Mouse (Mus musculus) hindbrain, embryonic 15.5 days (tissue): ENCODE measurements around the gene Orc2. TPM values are rescaled to one million over a fixed set of nuclear protein-coding genes. Genes with fewer than 3 reads are reported as not detected.

Experiments
- ATAC-seq: fragments of 200-750 bp; cut with Nextera tagmentation; 2 replicates; pipeline ENCODE4 v1.8.0; 2017; ENCODE audit warnings: low read depth, moderate number of reproducible peaks, moderate TSS enrichment; ENCODE audit not compliant: low FRiP score
- H3K27ac ChIP-seq: fragments of 300-500 bp; sonication (generic); replicated peaks from 2 replicates; pipeline ENCODE4 v1.5.1; 2015; ENCODE audit warnings: mild to moderate bottlenecking, inconsistent platforms
- H3K27me3 ChIP-seq: fragments of 300-500 bp; sonication (generic); 2 replicates; pipeline ENCODE4 v1.6.1; 2015; ENCODE audit warnings: control low read depth, inconsistent platforms
- H3K36me3 ChIP-seq: fragments of 300-500 bp; sonication (generic); 2 replicates; pipeline ENCODE4 v1.6.1; 2015; ENCODE audit warnings: control low read depth, inconsistent platforms
- H3K4me1 ChIP-seq: fragments of 300-500 bp; sonication (generic); replicated peaks from 2 replicates; pipeline ENCODE4 v1.6.1; 2015; ENCODE audit warnings: control low read depth, inconsistent platforms
- H3K4me2 ChIP-seq: fragments of 300-500 bp; sonication (generic); 2 replicates; pipeline ENCODE4 v1.6.1; 2015; ENCODE audit warnings: moderate library complexity, mild to moderate bottlenecking, inconsistent platforms
- H3K4me3 ChIP-seq: fragments of 300-500 bp; sonication (generic); 2 replicates; pipeline ENCODE4 v1.5.1; 2015; ENCODE audit warnings: mild to moderate bottlenecking, inconsistent platforms
- H3K9ac ChIP-seq: fragments of 300-500 bp; sonication (generic); 2 replicates; pipeline ENCODE4 v1.6.1; 2015; ENCODE audit warnings: inconsistent platforms
- H3K9me3 ChIP-seq: fragments of 300-500 bp; sonication (generic); 2 replicates; pipeline ENCODE4 v1.6.1; 2016; ENCODE audit warnings: control low read depth, inconsistent platforms
- WGBS: fragments of 180-500 bp; shearing (Covaris S2); methylation state at CpG from one replicate; pipeline ENCODE4 v1.1.7; 2015; 5-methylcytosine and 5-hydroxymethylcytosine counted together
- polyA plus RNA-seq: library from polyadenylated mRNA; unstranded; fragments of >200 nt; fragmentation: Nextera tagmentation; extraction: Ambion mirVana; gene quantifications from 2 replicates; pipeline ENCODE4 v1.2.1, GENCODE M21; 2015

Orc2 gene
- polyA plus RNA-seq, 1 experiment from 2014 or later: 21.7 TPM

- H3K27me3 ChIP-seq: no peaks in the 10 kb centered on the region
- no peaks in the 10 kb centered on the region for H3K9me3 ChIP-seq
- peak overlapping the region; percentile 90 for H3K4me3 ChIP-seq
- H3K27ac ChIP-seq: peak overlapping the region; percentile 99
- no peak; the same call in 1 of the 2 replicates for ATAC-seq
- H3K36me3 ChIP-seq: peaks cover 27% of the 10 kb centered on the region
- H3K9ac ChIP-seq: peak overlapping the region; percentile 99
- whole genome bisulfite sequencing: 9% methylated on average over 13 of the region's 13 CpGs
- peaks cover 22% of the 10 kb centered on the region for H3K4me1 ChIP-seq
- H3K4me2 ChIP-seq: peak overlapping the region; percentile 69
Observed at GRCm38 (mm10) chr1:58422879-58423278, 82.0 kb downstream of the Orc2 start.

DNA sequence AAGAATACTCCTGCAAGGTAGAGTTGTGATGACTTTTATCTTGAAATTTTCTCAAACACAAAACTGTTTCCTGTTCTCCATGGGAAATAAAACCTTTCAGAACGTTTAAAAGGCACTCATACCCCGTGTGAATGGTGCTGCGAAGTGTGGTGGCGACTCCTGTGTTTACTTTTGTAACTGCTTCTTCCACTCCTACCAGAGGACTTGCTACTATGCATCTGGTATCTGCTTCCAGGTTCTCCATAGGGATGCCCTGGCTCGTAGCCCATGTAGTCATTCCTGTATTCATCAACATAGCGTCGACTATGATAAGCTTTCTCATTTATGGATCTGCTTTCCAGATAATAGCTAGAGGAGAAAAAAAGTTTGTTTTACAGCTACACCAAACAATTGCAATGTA lies 83.9 kb downstream of the Orc2 start:
- peak overlapping the region; percentile 21; the same call in 1 of the 2 replicates for H3K4me2 ChIP-seq
- H3K4me3 ChIP-seq: no peak overlapping the region
- ATAC-seq: no peak
- no peak overlapping the region for H3K9ac ChIP-seq
- H3K27ac ChIP-seq: no peak overlapping the region
- peaks cover 22% of the 10 kb centered on the region for H3K4me1 ChIP-seq
- H3K9me3 ChIP-seq: no peaks in the 10 kb centered on the region
- no peaks in the 10 kb centered on the region for H3K27me3 ChIP-seq
- H3K36me3 ChIP-seq: peaks cover 44% of the 10 kb centered on the region
- WGBS: 61% methylated on average over 7 of the region's 7 CpGs

GRCm38 (mm10) chr1:58420032-58420431 lies 84.9 kb downstream of the Orc2 start:
- H3K36me3 ChIP-seq: peaks cover 53% of the 10 kb centered on the region
- H3K4me1 ChIP-seq: peaks cover 22% of the 10 kb centered on the region
- 85% methylated on average over 10 of the region's 10 CpGs for WGBS
- no peak for ATAC-seq
- H3K4me2 ChIP-seq: no peak overlapping the region
- no peaks in the 10 kb centered on the region for H3K9me3 ChIP-seq
- H3K27me3 ChIP-seq: no peaks in the 10 kb centered on the region
- H3K9ac ChIP-seq: no peak overlapping the region
- no peak overlapping the region for H3K27ac ChIP-seq
- H3K4me3 ChIP-seq: no peak overlapping the region

DNA sequence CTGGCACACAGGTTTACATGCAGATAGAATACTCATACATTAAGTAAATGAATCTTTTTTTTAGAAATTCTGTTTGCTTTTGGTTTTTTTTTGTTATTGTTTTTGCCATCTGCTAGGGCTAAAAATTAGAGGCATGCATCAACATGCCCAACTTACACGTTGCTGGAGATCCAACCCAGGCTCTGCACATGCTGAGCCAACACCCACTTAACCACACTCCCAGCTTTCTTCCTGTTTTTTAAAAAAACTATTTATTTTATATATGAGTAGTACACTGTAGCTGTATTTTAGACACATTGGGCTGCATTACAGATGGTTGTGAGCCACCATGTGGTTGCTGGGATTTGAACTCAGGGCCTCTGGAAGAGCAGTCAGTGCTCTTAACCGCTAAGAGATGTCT lies 88.9 kb downstream of the Orc2 start:
- 86% methylated on average over 2 of the region's 2 CpGs for WGBS
- Histone ChIP-seq H3K4me2 (no peak overlapping the region), H3K27me3 (no peaks in the 10 kb centered on the region), H3K9ac (no peak overlapping the region), H3K36me3 (peaks cover 82% of the 10 kb centered on the region), H3K4me3 (no peak overlapping the region), H3K27ac (no peak overlapping the region), H3K4me1 (peaks cover 3% of the 10 kb centered on the region), H3K9me3 (no peaks in the 10 kb centered on the region)
- ATAC-seq: no peak

GRCm38 (mm10) chr1:58415442-58415841 lies 89.5 kb downstream of the Orc2 start:
- no peak for ATAC-seq

More at GRCm38 (mm10) chr1:58415442-58415841, 89.5 kb downstream of the Orc2 start:
- no peaks in the 10 kb centered on the region for H3K27me3 ChIP-seq
- no peak overlapping the region for H3K4me2 ChIP-seq
- peaks cover 86% of the 10 kb centered on the region for H3K36me3 ChIP-seq
- no peak overlapping the region for H3K4me3 ChIP-seq
- WGBS: 10% methylated on average over 1 of the region's 1 CpGs
- H3K4me1 ChIP-seq: no peaks in the 10 kb centered on the region; the same call in 1 of the 2 replicates
- no peak overlapping the region for H3K9ac ChIP-seq
- H3K27ac ChIP-seq: no peak overlapping the region
- no peaks in the 10 kb centered on the region for H3K9me3 ChIP-seq

Other genes with a start within 250 kb of the Orc2 start
- 0.03 and 0.04 TPM in 2 replicates for gene Aox2, start 226.8 kb downstream of the Orc2 start, polyA plus RNA-seq
- gene Bzw1, start 112.2 kb downstream of the Orc2 start, polyA plus RNA-seq: 314 and 328 TPM in 2 replicates
- gene Clk1, start 81.0 kb downstream of the Orc2 start, polyA plus RNA-seq: 145 and 151 TPM in 2 replicates
- 48.7 and 50.5 TPM in 2 replicates for gene Nif3l1, start 60.0 kb downstream of the Orc2 start, polyA plus RNA-seq
- 51.8 and 52.4 TPM in 2 replicates for gene Ppil3, start 59.6 kb downstream of the Orc2 start, polyA plus RNA-seq
- gene Fam126b, start 81.2 kb upstream of the Orc2 start, polyA plus RNA-seq: 12.9 and 14.5 TPM in 2 replicates
- gene Ndufb3, start 81.3 kb upstream of the Orc2 start, polyA plus RNA-seq: 174 and 195 TPM in 2 replicates
- not detected in 2 replicates for gene Als2cr12, start 190.9 kb upstream of the Orc2 start, polyA plus RNA-seq
- 17.2 and 17.3 TPM in 2 replicates for gene Cflar, start 206.4 kb upstream of the Orc2 start, polyA plus RNA-seq